Mouse (Mus musculus): ENCODE data around the gene H2al2a. TPM values are rescaled to one million over a fixed set of nuclear protein-coding genes. Genes with fewer than 3 reads are reported as not detected.

The H2al2a gene
- polyA plus RNA-seq, 1 experiment from 2014 or later = not detected

- no peaks in the 10 kb centered on the region for H3K27me3 ChIP-seq (ENCODE audit: control insufficient read depth, insufficient read depth, low read length)
- H3K4me2 ChIP-seq = peak overlapping the region; percentile 88
- H3K9me3 ChIP-seq (replicated peaks; ENCODE audit: control insufficient read depth, low read length) = no peaks in the 10 kb centered on the region
- peak overlapping the region; percentile 94 for H3K9ac ChIP-seq (ENCODE audit: low read depth, low read length)
- peaks cover 34% of the 10 kb centered on the region for H3K4me1 ChIP-seq (ENCODE audit: control insufficient read depth, insufficient read depth, low read length)
- no peaks in the 10 kb centered on the region for H3K36me3 ChIP-seq (ENCODE audit: control insufficient read depth, insufficient read depth, low read length)
- no peak for ATAC-seq (replicated peaks; ENCODE audit: insufficient number of reproducible peaks, low FRiP score, low TSS enrichment)
- 31% methylated on average over 8 of the region's 8 CpGs for WGBS (ENCODE audit: insufficient replicate concordance)
- peak overlapping the region; percentile 8; the same call in 1 of the 2 replicates for H3K4me3 ChIP-seq (ENCODE audit: low read depth, low read length)
- no peak overlapping the region for H3K27ac ChIP-seq (ENCODE audit: low read depth, low read length)
These were observed 33.8 kb upstream of the H2al2a start for GRCm38 (mm10) chr2:18030581-18030980.

DNA sequence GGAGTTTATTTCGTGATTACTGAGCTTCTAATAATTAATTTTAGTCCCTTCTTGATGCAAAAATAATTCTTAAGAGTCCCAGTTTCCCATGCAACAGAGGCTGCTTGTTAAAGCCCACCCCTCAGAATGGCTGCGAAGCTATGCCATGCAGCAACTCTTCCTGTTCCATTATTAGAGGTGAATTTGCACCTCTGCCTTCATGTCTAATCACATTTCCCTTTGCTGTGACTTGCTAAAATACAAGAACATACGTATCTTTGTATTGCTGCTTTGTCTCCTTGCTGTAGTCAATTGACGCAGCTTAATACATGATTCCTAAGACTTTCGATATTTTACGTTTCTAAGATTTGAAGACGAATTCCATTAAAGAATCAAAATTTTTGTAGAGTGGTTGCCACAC lies 32.9 kb upstream of the H2al2a start:
- Histone ChIP-seq H3K4me1 (ENCODE audit: control insufficient read depth, insufficient read depth, low read length) (peaks cover 34% of the 10 kb centered on the region), H3K4me2 (peak overlapping the region; percentile 29), H3K4me3 (ENCODE audit: low read depth, low read length) (no peak overlapping the region), H3K36me3 (ENCODE audit: control insufficient read depth, insufficient read depth, low read length) (no peaks in the 10 kb centered on the region), H3K9me3 (replicated peaks; ENCODE audit: control insufficient read depth, low read length) (no peaks in the 10 kb centered on the region), H3K27me3 (ENCODE audit: control insufficient read depth, insufficient read depth, low read length) (no peaks in the 10 kb centered on the region), H3K9ac (ENCODE audit: low read depth, low read length) (no peak overlapping the region), H3K27ac (ENCODE audit: low read depth, low read length) (no peak overlapping the region)
- WGBS (ENCODE audit: insufficient replicate concordance) = 77% methylated on average over 7 of the region's 7 CpGs
- ATAC-seq (replicated peaks; ENCODE audit: insufficient number of reproducible peaks, low FRiP score, low TSS enrichment) = no peak

- Histone ChIP-seq H3K27ac (ENCODE audit: low read depth, low read length) (peak overlapping the region; percentile 100), H3K4me1 (ENCODE audit: control insufficient read depth, insufficient read depth, low read length) (peaks cover 29% of the 10 kb centered on the region), H3K9ac (ENCODE audit: low read depth, low read length) (peak overlapping the region; percentile 98), H3K4me3 (ENCODE audit: low read depth, low read length) (peak overlapping the region; percentile 73), H3K27me3 (ENCODE audit: control insufficient read depth, insufficient read depth, low read length) (no peaks in the 10 kb centered on the region), H3K4me2 (peak overlapping the region; percentile 98), H3K36me3 (ENCODE audit: control insufficient read depth, insufficient read depth, low read length) (no peaks in the 10 kb centered on the region), H3K9me3 (replicated peaks; ENCODE audit: control insufficient read depth, low read length) (no peaks in the 10 kb centered on the region)
- WGBS (ENCODE audit: insufficient replicate concordance) = under 1% methylated on average over 61 of the region's 61 CpGs
- ATAC-seq (replicated peaks; ENCODE audit: insufficient number of reproducible peaks, low FRiP score, low TSS enrichment) = peak; percentile 71
These were observed 31.6 kb upstream of the H2al2a start for GRCm38 (mm10) chr2:18028140-18029021.

- peak overlapping the region; percentile 98 for H3K4me2 ChIP-seq
- ATAC-seq (replicated peaks; ENCODE audit: insufficient number of reproducible peaks, low FRiP score, low TSS enrichment) = peak; percentile 86
- under 1% methylated on average over 44 of the region's 44 CpGs for WGBS (ENCODE audit: insufficient replicate concordance)
- H3K36me3 ChIP-seq (ENCODE audit: control insufficient read depth, insufficient read depth, low read length) = no peaks in the 10 kb centered on the region
- peak overlapping the region; percentile 100 for H3K27ac ChIP-seq (ENCODE audit: low read depth, low read length)
- H3K27me3 ChIP-seq (ENCODE audit: control insufficient read depth, insufficient read depth, low read length) = no peaks in the 10 kb centered on the region
- H3K9me3 ChIP-seq (replicated peaks; ENCODE audit: control insufficient read depth, low read length) = no peaks in the 10 kb centered on the region
- H3K4me1 ChIP-seq (ENCODE audit: control insufficient read depth, insufficient read depth, low read length) = peaks cover 21% of the 10 kb centered on the region
- H3K9ac ChIP-seq (ENCODE audit: low read depth, low read length) = peak overlapping the region; percentile 98
- peak overlapping the region; percentile 73 for H3K4me3 ChIP-seq (ENCODE audit: low read depth, low read length)
These were observed 30.8 kb upstream of the H2al2a start for GRCm38 (mm10) chr2:18027448-18028139.

GRCm38 (mm10) chr2:18026116-18026947 lies 29.6 kb upstream of the H2al2a start:
- peak overlapping the region; percentile 98 for H3K9ac ChIP-seq (ENCODE audit: low read depth, low read length)
- under 1% methylated on average over 44 of the region's 44 CpGs for WGBS (ENCODE audit: insufficient replicate concordance)
- peak overlapping the region; percentile 35 for H3K27ac ChIP-seq (ENCODE audit: low read depth, low read length)
- ATAC-seq (replicated peaks; ENCODE audit: insufficient number of reproducible peaks, low FRiP score, low TSS enrichment) = peak; percentile 24
- peak overlapping the region; percentile 73 for H3K4me3 ChIP-seq (ENCODE audit: low read depth, low read length)
- H3K36me3 ChIP-seq (ENCODE audit: control insufficient read depth, insufficient read depth, low read length) = no peaks in the 10 kb centered on the region
- peaks cover 13% of the 10 kb centered on the region; the same call in 1 of the 2 replicates for H3K4me1 ChIP-seq (ENCODE audit: control insufficient read depth, insufficient read depth, low read length)
- H3K27me3 ChIP-seq (ENCODE audit: control insufficient read depth, insufficient read depth, low read length) = no peaks in the 10 kb centered on the region
- peak overlapping the region; percentile 98 for H3K4me2 ChIP-seq
- H3K9me3 ChIP-seq (replicated peaks; ENCODE audit: control insufficient read depth, low read length) = no peaks in the 10 kb centered on the region

DNA sequence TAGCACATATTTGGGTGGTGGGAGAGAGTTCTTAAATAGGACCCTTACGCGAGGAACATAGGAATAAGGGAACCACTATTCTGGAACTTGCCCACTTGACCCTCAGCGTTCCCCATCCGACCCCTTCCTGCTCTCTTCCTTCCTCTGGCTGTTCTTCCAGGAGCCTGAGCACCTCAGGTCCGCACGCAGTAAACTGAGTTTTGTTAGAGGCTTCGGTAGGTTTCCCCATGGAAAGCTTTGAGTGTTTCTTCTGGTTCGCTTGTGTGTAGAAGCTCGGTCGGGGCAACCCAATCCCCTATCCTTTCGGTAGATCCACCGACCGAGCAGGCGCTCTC lies 29.0 kb upstream of the H2al2a start:
- no peaks in the 10 kb centered on the region for H3K9me3 ChIP-seq (replicated peaks; ENCODE audit: control insufficient read depth, low read length)
- ATAC-seq (replicated peaks; ENCODE audit: insufficient number of reproducible peaks, low FRiP score, low TSS enrichment) = no peak
- no peaks in the 10 kb centered on the region for H3K27me3 ChIP-seq (ENCODE audit: control insufficient read depth, insufficient read depth, low read length)
- peak overlapping the region; percentile 73 for H3K4me3 ChIP-seq (ENCODE audit: low read depth, low read length)
- peak overlapping the region; percentile 98 for H3K4me2 ChIP-seq
- H3K36me3 ChIP-seq (ENCODE audit: control insufficient read depth, insufficient read depth, low read length) = no peaks in the 10 kb centered on the region
- 3% methylated on average over 14 of the region's 14 CpGs for WGBS (ENCODE audit: insufficient replicate concordance)
- H3K4me1 ChIP-seq (ENCODE audit: control insufficient read depth, insufficient read depth, low read length) = peaks cover 11% of the 10 kb centered on the region; the same call in 1 of the 2 replicates
- H3K9ac ChIP-seq (ENCODE audit: low read depth, low read length) = peak overlapping the region; percentile 98
- peak overlapping the region; percentile 35 for H3K27ac ChIP-seq (ENCODE audit: low read depth, low read length)

GRCm38 (mm10) chr2:18025116-18025515 lies 28.4 kb upstream of the H2al2a start:
- ATAC-seq (replicated peaks; ENCODE audit: insufficient number of reproducible peaks, low FRiP score, low TSS enrichment) = no peak
- Histone ChIP-seq H3K27me3 (ENCODE audit: control insufficient read depth, insufficient read depth, low read length) (no peaks in the 10 kb centered on the region), H3K4me1 (ENCODE audit: control insufficient read depth, insufficient read depth, low read length) (peaks cover 8% of the 10 kb centered on the region; the same call in 1 of the 2 replicates), H3K27ac (ENCODE audit: low read depth, low read length) (no peak overlapping the region), H3K9ac (ENCODE audit: low read depth, low read length) (no peak overlapping the region), H3K36me3 (ENCODE audit: control insufficient read depth, insufficient read depth, low read length) (no peaks in the 10 kb centered on the region), H3K4me3 (ENCODE audit: low read depth, low read length) (no peak overlapping the region), H3K9me3 (replicated peaks; ENCODE audit: control insufficient read depth, low read length) (no peaks in the 10 kb centered on the region), H3K4me2 (peak overlapping the region; percentile 98)
- 46% methylated on average over 5 of the region's 5 CpGs for WGBS (ENCODE audit: insufficient replicate concordance)

DNA sequence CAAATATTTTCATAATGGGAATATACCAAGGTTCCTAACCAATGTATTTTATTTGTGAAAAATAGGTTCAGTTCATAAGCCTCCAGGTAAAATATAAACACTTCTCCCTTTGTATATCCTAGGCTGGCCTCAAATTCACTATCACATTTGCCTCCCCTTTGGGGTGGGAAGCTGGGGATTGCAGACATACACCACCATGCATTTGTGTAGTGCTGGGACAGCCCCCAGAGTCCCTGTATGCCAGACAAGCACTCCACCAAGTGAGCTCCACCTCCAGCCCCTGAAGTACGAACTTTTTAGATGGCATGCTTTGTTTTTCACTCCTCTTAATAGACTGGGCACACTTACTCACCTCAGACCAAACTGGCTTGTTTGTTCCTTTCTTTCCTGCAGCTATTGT lies 26.1 kb upstream of the H2al2a start:
- Histone ChIP-seq H3K9me3 (replicated peaks; ENCODE audit: control insufficient read depth, low read length) (no peaks in the 10 kb centered on the region), H3K27me3 (ENCODE audit: control insufficient read depth, insufficient read depth, low read length) (no peaks in the 10 kb centered on the region), H3K9ac (ENCODE audit: low read depth, low read length) (no peak overlapping the region), H3K36me3 (ENCODE audit: control insufficient read depth, insufficient read depth, low read length) (no peaks in the 10 kb centered on the region), H3K27ac (ENCODE audit: low read depth, low read length) (no peak overlapping the region), H3K4me1 (ENCODE audit: control insufficient read depth, insufficient read depth, low read length) (peaks cover 5% of the 10 kb centered on the region; the same call in 1 of the 2 replicates), H3K4me2 (no peak overlapping the region), H3K4me3 (ENCODE audit: low read depth, low read length) (no peak overlapping the region)
- WGBS (ENCODE audit: insufficient replicate concordance) = 63% methylated on average over 1 of the region's 1 CpGs
- no peak for ATAC-seq (replicated peaks; ENCODE audit: insufficient number of reproducible peaks, low FRiP score, low TSS enrichment)

All from heart, embryonic 11.5 days (tissue).